Mouse (Mus musculus): ENCODE measurements around the gene Bmp6. TPM values are rescaled to one million over a fixed set of nuclear protein-coding genes. Genes with fewer than 3 reads are reported as not detected.

The Bmp6 gene
- 5.1 TPM for polyA plus RNA-seq (2015; fragmentation: Illumina TruSeq; extraction: RNeasy Lipid Tissue Mini Kit (QIAGEN cat#74804); ENCODE audit: low read depth, low replicate concordance)

GRCm38 (mm10) chr13:38344713-38345430 is at the start of gene Bmp6:
TSS of gene Bmp6 (plus strand) at chr13:38345107.

DNA sequence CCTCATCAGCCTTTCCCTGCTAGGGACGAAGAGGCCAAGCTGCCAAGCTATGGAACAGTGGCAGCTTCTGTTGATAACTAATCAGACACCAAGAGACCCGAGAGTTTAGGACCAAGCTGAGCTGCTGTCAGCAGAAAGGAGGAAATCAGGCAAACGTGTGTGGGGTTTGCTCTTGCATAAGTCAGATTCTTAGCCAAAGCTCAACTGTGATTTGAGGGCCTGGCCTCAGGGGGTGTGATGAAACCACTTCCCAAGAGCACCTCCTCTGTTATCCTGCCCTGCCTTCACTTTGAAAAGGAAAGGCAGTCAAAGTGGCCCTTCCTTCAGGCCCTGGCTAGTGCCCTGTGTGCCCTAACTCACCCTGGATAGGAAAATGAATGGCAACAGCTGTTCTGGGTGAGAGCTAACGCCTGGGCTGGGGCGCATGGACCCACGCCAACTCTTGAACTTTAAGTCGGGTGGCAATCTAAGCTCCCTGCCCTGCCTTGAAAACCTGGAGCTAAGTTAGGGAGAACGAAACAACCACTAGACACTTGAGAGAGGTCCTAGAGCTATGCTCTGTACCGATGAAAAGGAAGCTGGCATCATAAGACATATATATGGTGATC is 183.9 kb downstream of the Bmp6 start, which contains the start of gene Txndc5:
Txndc5 (minus strand) TSS at position 138 of the 608 bp plus-strand sequence.

Other genes starting within 250 kb of the Bmp6 start
- gene Dsp, start 193.8 kb upstream of the Bmp6 start, polyA plus RNA-seq (2015; fragmentation: Illumina TruSeq; extraction: RNeasy Lipid Tissue Mini Kit (QIAGEN cat#74804); ENCODE audit: low read depth, low replicate concordance) = 1.1 TPM
- 20.8 TPM for gene Snrnp48, start 140.2 kb upstream of the Bmp6 start, polyA plus RNA-seq (2015; fragmentation: Illumina TruSeq; extraction: RNeasy Lipid Tissue Mini Kit (QIAGEN cat#74804); ENCODE audit: low read depth, low replicate concordance)
- 47.8 TPM for gene Txndc5, start 183.7 kb downstream of the Bmp6 start, polyA plus RNA-seq (2015; fragmentation: Illumina TruSeq; extraction: RNeasy Lipid Tissue Mini Kit (QIAGEN cat#74804); ENCODE audit: low read depth, low replicate concordance)